Mouse (Mus musculus): Measurements from ENCODE around the gene Olfr731.

Olfr731 gene

GRCm38 (mm10) chr14:50241766-50242165 is at the start of gene Olfr731:
Olfr731 (minus strand) TSS chr14:50241866.
- DNase-seq: no peak

- DNase-seq: no peak
These were observed 42.4 kb upstream of the Olfr731 start, which contains the start of gene Olfr732 for GRCm38 (mm10) chr14:50284106-50284505. Olfr732 (minus strand) TSS chr14:50284206.

- DNase-seq: no peak
These were observed 53.6 kb downstream of the Olfr731 start, which contains the start of gene Olfr730 for GRCm38 (mm10) chr14:50188098-50188497. Olfr730 (minus strand) TSS chr14:50188198.

Data from kidney, postnatal 4 days (tissue).